In genomic region chr8:70597417-70598272, GRCm38 (mm10) we compare ENCODE assay signal across 7 mouse cellular contexts. TPM values are rescaled to one million over a fixed set of nuclear protein-coding genes. Genes with fewer than 3 reads are reported as not detected.
DNase-seq lines count a peak whose midpoint lies in the region; ATAC-seq and TF ChIP-seq lines count a peak whose summit lies in the region.

No protein-coding gene starts in this region.

- WGBS in forebrain, embryonic 12.5 days, result 4% methylated on average over 64 of the region's 68 CpGs
- WGBS in limb, embryonic 10.5 days, result 7% methylated on average over 66 of the region's 68 CpGs
- WGBS in olfactory bulb, adult 2 months, result 29% methylated on average over 67 of the region's 68 CpGs

- peak; percentile 25 to 31 for DNase-seq in left cerebral cortex, postnatal 36 days (ENCODE audit: low spot score in 2 of 2)
- no peak for DNase-seq in left cerebral cortex, postnatal 10 days (ENCODE audit: extremely low spot score in 1 of 2, low spot score in 2 of 2)
- DNase-seq in limb, embryonic 10.5 days (ENCODE audit: low spot score), result peak; percentile 62
- no peak for DNase-seq in natural killer cell, adult 2 months (ENCODE audit: low spot score in 2 of 2)
- DNase-seq in frontal cortex, postnatal 25 days (ENCODE audit: low spot score in 2 of 2), result no peak

- H3K4me1 ChIP-seq in forebrain, embryonic 12.5 days, result peaks cover 84% of the 10 kb centered on the region
- H3K4me1 ChIP-seq in limb, embryonic 10.5 days, result peaks cover 94% of the 10 kb centered on the region
- H3K4me1 ChIP-seq in olfactory bulb, adult 2 months (ENCODE audit: control insufficient read depth, insufficient read depth, low read length), result peaks cover 85% of the 10 kb centered on the region

- no peaks in the 10 kb centered on the region for H3K9me3 ChIP-seq in forebrain, embryonic 12.5 days
- peaks cover 2% of the 10 kb centered on the region for H3K9me3 ChIP-seq in limb, embryonic 10.5 days (replicated peaks)

- no peak for ATAC-seq in forebrain, embryonic 12.5 days (ENCODE audit: low FRiP score)

- peak overlapping the region; percentile 86 for H3K4me2 ChIP-seq in forebrain, embryonic 12.5 days

- TF ChIP-seq CTCF in olfactory bulb, adult 2 months (IDR thresholded peaks at IDR 0.05; ENCODE audit: insufficient read depth, low read depth, low read length), result no peak

- H3K27me3 ChIP-seq in forebrain, embryonic 12.5 days, result peaks cover 25% of the 10 kb centered on the region
- H3K27me3 ChIP-seq in limb, embryonic 10.5 days (ENCODE audit: low read depth, poor library complexity, severe bottlenecking), result no peaks in the 10 kb centered on the region

- TF ChIP-seq POLR2A in olfactory bulb, adult 2 months (IDR thresholded peaks at IDR 0.05; ENCODE audit: insufficient read depth, low read depth, low read length), result no peak

- H3K9ac ChIP-seq in forebrain, embryonic 12.5 days, result peak overlapping the region; percentile 78

- H3K27ac ChIP-seq in forebrain, embryonic 12.5 days, result peak overlapping the region; percentile 51
- H3K27ac ChIP-seq in limb, embryonic 10.5 days, result peak overlapping the region; percentile 88
- no peak overlapping the region for H3K27ac ChIP-seq in olfactory bulb, adult 2 months (ENCODE audit: insufficient read depth, low read depth, low read length)

- peak overlapping the region; percentile 51 for H3K4me3 ChIP-seq in forebrain, embryonic 12.5 days (replicated peaks)
- peak overlapping the region; percentile 54 for H3K4me3 ChIP-seq in limb, embryonic 10.5 days
- H3K4me3 ChIP-seq in olfactory bulb, adult 2 months (ENCODE audit: insufficient read depth, low read depth, low read length), result peak overlapping the region; percentile 37

- H3K36me3 ChIP-seq in forebrain, embryonic 12.5 days (replicated peaks), result peaks cover 25% of the 10 kb centered on the region
- peaks cover 66% of the 10 kb centered on the region for H3K36me3 ChIP-seq in limb, embryonic 10.5 days

- intact Hi-C loops in left cerebral cortex, postnatal 36 days (cut with DNase I), result no loop called here
- intact Hi-C loops in left cerebral cortex, postnatal 10 days (cut with DNase I), result no loop called here

RNA-seq across cellular contexts. Expression of gene Isyna1, which starts 3.5 kb away (rescaled TPM):
- total RNA-seq in left cerebral cortex, postnatal 36 days (2021), result 10 to 100 TPM; 47.5 to 53.0 TPM
- 10 to 100 TPM; 46.6 to 53.2 TPM for total RNA-seq in left cerebral cortex, postnatal 10 days (2021)
- polyA plus RNA-seq in forebrain, embryonic 12.5 days (2016; fragmentation: Nextera tagmentation; extraction: Ambion mirVana), result 101 and 107 TPM in 2 replicates
- polyA plus RNA-seq in limb, embryonic 10.5 days (2016; fragmentation: Nextera tagmentation; extraction: Ambion mirVana), result 214 and 225 TPM in 2 replicates
- polyA plus RNA-seq in olfactory bulb, adult 2 months (2012; ENCODE audit: insufficient read depth, insufficient read length, low replicate concordance, missing spikeins), result not detected in 2 replicates

RNA-seq across cellular contexts. Expression of gene Ssbp4, which starts 11.0 kb away (rescaled TPM):
- total RNA-seq in left cerebral cortex, postnatal 36 days (2021), result 100 to 1,000 TPM; 257 to 265 TPM
- total RNA-seq in left cerebral cortex, postnatal 10 days (2021), result 100 to 1,000 TPM; 236 to 250 TPM
- 97.4 and 106 TPM in 2 replicates for polyA plus RNA-seq in forebrain, embryonic 12.5 days (2016; fragmentation: Nextera tagmentation; extraction: Ambion mirVana)
- polyA plus RNA-seq in limb, embryonic 10.5 days (2016; fragmentation: Nextera tagmentation; extraction: Ambion mirVana), result 164 and 182 TPM in 2 replicates
- not detected in 2 replicates for polyA plus RNA-seq in olfactory bulb, adult 2 months (2012; ENCODE audit: insufficient read depth, insufficient read length, low replicate concordance, missing spikeins)

RNA-seq across cellular contexts. Expression of gene Lrrc25, which starts 18.3 kb away (rescaled TPM):
- total RNA-seq in left cerebral cortex, postnatal 36 days (2021), result 1 to 10 TPM in 1 of 2 experiments, under 1 TPM in 1; 0.44 to 1.2 TPM
- total RNA-seq in left cerebral cortex, postnatal 10 days (2021), result 1 to 10 TPM in 1 of 2 experiments, under 1 TPM in 1; 0.94 to 1.1 TPM
- polyA plus RNA-seq in forebrain, embryonic 12.5 days (2016; fragmentation: Nextera tagmentation; extraction: Ambion mirVana), result 0.31 and 0.45 TPM in 2 replicates
- polyA plus RNA-seq in limb, embryonic 10.5 days (2016; fragmentation: Nextera tagmentation; extraction: Ambion mirVana), result 0.38 and 0.64 TPM in 2 replicates
- polyA plus RNA-seq in olfactory bulb, adult 2 months (2012; ENCODE audit: insufficient read depth, insufficient read length, low replicate concordance, missing spikeins), result not detected in 2 replicates

RNA-seq across cellular contexts. Expression of gene Gdf15, which starts 34.6 kb away (rescaled TPM):
- not detected for total RNA-seq in left cerebral cortex, postnatal 36 days (2021)
- not detected for total RNA-seq in left cerebral cortex, postnatal 10 days (2021)
- polyA plus RNA-seq in forebrain, embryonic 12.5 days (2016; fragmentation: Nextera tagmentation; extraction: Ambion mirVana), result 0.14 TPM in 1 of 2 replicates, not detected in the other
- polyA plus RNA-seq in limb, embryonic 10.5 days (2016; fragmentation: Nextera tagmentation; extraction: Ambion mirVana), result not detected in 2 replicates
- not detected in 2 replicates for polyA plus RNA-seq in olfactory bulb, adult 2 months (2012; ENCODE audit: insufficient read depth, insufficient read length, low replicate concordance, missing spikeins)

RNA-seq across cellular contexts. Expression of gene Ell, which starts 58.4 kb away (rescaled TPM):
- 10 to 100 TPM; 19.1 to 20.7 TPM for total RNA-seq in left cerebral cortex, postnatal 36 days (2021)
- 10 to 100 TPM; 15.1 to 18.5 TPM for total RNA-seq in left cerebral cortex, postnatal 10 days (2021)
- 18.8 and 19.9 TPM in 2 replicates for polyA plus RNA-seq in forebrain, embryonic 12.5 days (2016; fragmentation: Nextera tagmentation; extraction: Ambion mirVana)
- 20.9 and 26.1 TPM in 2 replicates for polyA plus RNA-seq in limb, embryonic 10.5 days (2016; fragmentation: Nextera tagmentation; extraction: Ambion mirVana)
- not detected in 2 replicates for polyA plus RNA-seq in olfactory bulb, adult 2 months (2012; ENCODE audit: insufficient read depth, insufficient read length, low replicate concordance, missing spikeins)

Comparison
In these comparisons a context has a peak if more than half of its experiments do, and no peak if none do; other contexts are left out.
1. DNase-seq: peak in left cerebral cortex, postnatal 36 days (2 of 2) and limb, embryonic 10.5 days (single experiment); none in left cerebral cortex, postnatal 10 days (0 of 2), natural killer cell, adult 2 months (0 of 2) and frontal cortex, postnatal 25 days (0 of 2).
2. Peak in every context shown above with its lines, with median percentiles within 50 percentile points of each other: H3K4me3 ChIP-seq.